Mouse (Mus musculus) neural tube, embryonic 12.5 days (tissue): ENCODE results near the gene Fam92a. TPM values are rescaled to one million over a fixed set of nuclear protein-coding genes. Genes with fewer than 3 reads are reported as not detected.
"Not testable (repeated sequence)": the region's sequence is repeated elsewhere in the genome, so short reads cannot be mapped to it uniquely, and the experiment has no call there.

Experiments used
- ATAC-seq: fragments of 200-750 bp; cut with Nextera tagmentation; 2 replicates; pipeline ENCODE4 v1.8.0; 2017; ENCODE audit warnings: low read depth, mild to moderate bottlenecking, moderate TSS enrichment, moderate library complexity; ENCODE audit not compliant: low FRiP score
- H3K27ac ChIP-seq: fragments of 300-500 bp; sonication (generic); 2 replicates; pipeline ENCODE4 v1.5.1; 2016
- H3K27me3 ChIP-seq: fragments of 300-500 bp; sonication (generic); replicated peaks from 2 replicates; pipeline ENCODE4 v1.6.1; 2016; ENCODE audit warnings: mild to moderate bottlenecking
- H3K36me3 ChIP-seq: fragments of 300-500 bp; sonication (generic); 2 replicates; pipeline ENCODE4 v1.6.1; 2016; ENCODE audit warnings: mild to moderate bottlenecking
- H3K4me1 ChIP-seq: fragments of 300-500 bp; sonication (generic); 2 replicates; pipeline ENCODE4 v1.6.1; 2016
- H3K4me2 ChIP-seq: fragments of 300-500 bp; sonication (generic); replicated peaks from 2 replicates; pipeline ENCODE4 v1.6.1; 2016; ENCODE audit warnings: mild to moderate bottlenecking
- H3K4me3 ChIP-seq: fragments of 300-500 bp; sonication (generic); 2 replicates; pipeline ENCODE4 v1.5.1; 2016
- H3K9ac ChIP-seq: fragments of 300-500 bp; sonication (generic); 2 replicates; pipeline ENCODE4 v1.6.1; 2016; ENCODE audit warnings: mild to moderate bottlenecking
- H3K9me3 ChIP-seq: fragments of 300-500 bp; sonication (generic); 2 replicates; pipeline ENCODE4 v1.6.1; 2016; ENCODE audit warnings: mild to moderate bottlenecking
- WGBS: fragments of 180-500 bp; shearing (Covaris S2); methylation state at CpG from one replicate; pipeline ENCODE4 v1.1.7; 2016; 5-methylcytosine and 5-hydroxymethylcytosine counted together
- polyA plus RNA-seq: library from polyadenylated mRNA; unstranded; fragments of >200 nt; fragmentation: Nextera tagmentation; extraction: Ambion mirVana; gene quantifications from 2 replicates; pipeline ENCODE4 v1.2.1, GENCODE M21; 2016

The Fam92a gene
- 93.6 and 97.4 TPM in 2 replicates for polyA plus RNA-seq

DNA sequence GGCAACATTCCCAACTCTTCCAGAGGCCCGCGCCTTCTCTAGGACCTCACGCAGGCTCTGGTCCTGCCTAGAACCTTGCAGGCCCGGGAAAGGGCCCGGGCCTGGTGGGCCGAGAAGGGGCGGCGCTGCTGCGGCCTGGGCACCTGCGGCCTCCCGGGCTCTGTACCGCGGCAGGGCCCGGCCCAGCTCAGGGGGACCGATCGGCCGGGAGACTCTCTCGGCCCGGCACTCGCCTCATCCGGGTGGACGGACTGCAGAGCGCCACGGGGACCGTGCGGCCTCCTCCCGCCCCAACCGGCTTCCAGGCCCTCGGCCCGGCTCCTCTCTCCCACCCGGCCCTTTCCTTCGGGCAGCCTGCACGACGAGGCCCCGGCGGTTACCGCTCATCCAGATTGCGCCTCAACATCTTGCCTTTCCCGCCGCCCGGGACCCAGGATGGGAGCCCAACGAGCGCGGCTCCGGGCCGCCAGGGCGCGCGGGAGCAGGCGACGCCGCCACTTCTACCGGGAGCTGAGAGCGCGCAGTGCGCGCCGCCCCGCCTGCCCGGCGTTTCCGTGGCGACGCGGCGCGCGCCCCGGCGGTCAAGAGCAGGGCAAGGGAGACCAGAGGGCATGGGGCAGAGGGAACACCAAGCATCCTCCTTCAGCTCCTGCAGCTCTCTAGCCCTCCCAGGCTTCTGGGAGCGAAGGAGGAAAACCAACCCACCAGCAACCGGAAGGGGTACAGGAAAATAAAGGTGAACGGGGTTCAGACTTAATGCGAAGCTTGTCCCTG is at the start of gene Fam92a:
Gene Fam92a (minus strand): TSS at position 698 of the 774 bp plus-strand sequence.
- Histone ChIP-seq H3K4me1 (peaks cover 12% of the 10 kb centered on the region), H3K27me3 (no peaks in the 10 kb centered on the region), H3K27ac (peak within 1 kb of the TSS; percentile 85), H3K36me3 (peaks cover 11% of the 10 kb centered on the region), H3K9me3 (no peaks in the 10 kb centered on the region), H3K9ac (peak within 1 kb of the TSS; percentile 97), H3K4me2 (peak within 1 kb of the TSS; percentile 80), H3K4me3 (peak within 1 kb of the TSS; percentile 79)
- ATAC-seq: peak; percentile 93
- WGBS: under 1% methylated on average over 74 of the region's 74 CpGs

DNA sequence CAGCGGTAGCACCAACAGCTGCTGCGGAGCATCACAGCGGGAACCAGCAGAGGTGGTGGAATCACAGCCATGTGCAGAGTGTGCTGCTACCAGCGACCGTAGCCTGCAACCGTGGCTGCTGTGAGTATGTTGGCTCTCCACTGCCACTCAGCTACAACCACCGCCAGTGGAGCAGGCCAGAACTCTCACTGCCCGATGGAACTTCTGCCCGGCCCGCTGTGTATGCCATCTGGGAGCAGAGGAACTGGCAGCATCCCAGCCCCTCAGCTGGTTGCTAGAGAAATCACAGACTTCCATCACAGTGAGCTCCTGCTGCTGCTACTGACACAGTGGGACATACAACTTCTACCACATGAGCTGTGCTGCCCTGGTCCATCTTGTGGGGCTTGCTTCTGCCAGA is 7.2 kb upstream of the Fam92a start:
- Histone ChIP-seq H3K9ac (no peak overlapping the region), H3K4me3 (no peak overlapping the region), H3K27ac (no peak overlapping the region), H3K4me2 (no peak overlapping the region), H3K27me3 (no peaks in the 10 kb centered on the region), H3K4me1 (no peaks in the 10 kb centered on the region), H3K36me3 (no peaks in the 10 kb centered on the region), H3K9me3 (no peaks in the 10 kb centered on the region)
- no peak for ATAC-seq
- 93% methylated on average over 10 of the region's 10 CpGs for WGBS

DNA sequence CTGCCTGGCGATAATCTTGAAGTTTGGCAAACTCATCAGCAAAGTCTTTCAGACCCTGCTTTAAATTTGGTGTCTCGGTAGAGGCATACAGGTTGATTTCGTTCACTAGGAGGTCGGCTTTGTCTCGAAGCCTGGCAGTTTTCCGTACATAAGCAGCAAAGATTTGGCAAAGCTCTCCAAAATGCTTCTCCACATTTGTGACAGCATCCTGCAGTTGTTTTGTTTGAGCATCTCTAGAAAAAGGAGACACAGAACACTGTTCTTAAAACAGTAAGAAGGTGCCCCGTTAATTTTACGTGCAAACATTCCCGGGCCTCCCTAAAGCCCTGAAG is 863 bp downstream of the Fam92a start:
- Histone ChIP-seq H3K4me3 (peak overlapping the region; percentile 79), H3K9ac (peak overlapping the region; percentile 97), H3K4me1 (peaks cover 12% of the 10 kb centered on the region), H3K27ac (peak overlapping the region; percentile 85; the same call in 1 of the 2 replicates), H3K9me3 (no peaks in the 10 kb centered on the region), H3K36me3 (peaks cover 16% of the 10 kb centered on the region), H3K4me2 (peak overlapping the region; percentile 80), H3K27me3 (no peaks in the 10 kb centered on the region)
- 17% methylated on average over 9 of the region's 9 CpGs for WGBS
- ATAC-seq: no peak

DNA sequence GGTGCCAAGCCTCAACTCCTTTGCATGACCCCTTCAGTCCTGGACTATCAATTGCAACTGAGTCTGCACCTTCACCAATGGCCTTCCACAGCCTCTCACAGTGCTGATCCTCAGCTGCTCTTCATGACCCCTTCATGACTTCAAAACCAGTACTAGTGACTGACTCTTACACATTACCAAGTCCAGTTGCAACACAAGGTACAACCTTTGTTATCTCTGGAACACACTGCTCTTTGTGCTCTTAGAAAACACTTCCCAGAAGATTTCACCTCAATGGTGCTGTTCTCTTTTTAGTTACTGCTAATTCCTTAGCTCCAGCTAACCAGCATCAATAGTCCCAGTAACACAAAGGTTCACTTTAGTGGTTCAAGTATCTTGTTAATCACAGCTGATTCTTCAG is 24.2 kb downstream of the Fam92a start:
- Histone ChIP-seq H3K9me3 (peaks cover 16% of the 10 kb centered on the region), H3K27ac (no peak overlapping the region), H3K4me1 (no peaks in the 10 kb centered on the region), H3K36me3 (peaks cover 29% of the 10 kb centered on the region), H3K27me3 (no peaks in the 10 kb centered on the region), H3K4me3 (no peak overlapping the region), H3K4me2 (no peak overlapping the region), H3K9ac (no peak overlapping the region)
- ATAC-seq: no peak

DNA sequence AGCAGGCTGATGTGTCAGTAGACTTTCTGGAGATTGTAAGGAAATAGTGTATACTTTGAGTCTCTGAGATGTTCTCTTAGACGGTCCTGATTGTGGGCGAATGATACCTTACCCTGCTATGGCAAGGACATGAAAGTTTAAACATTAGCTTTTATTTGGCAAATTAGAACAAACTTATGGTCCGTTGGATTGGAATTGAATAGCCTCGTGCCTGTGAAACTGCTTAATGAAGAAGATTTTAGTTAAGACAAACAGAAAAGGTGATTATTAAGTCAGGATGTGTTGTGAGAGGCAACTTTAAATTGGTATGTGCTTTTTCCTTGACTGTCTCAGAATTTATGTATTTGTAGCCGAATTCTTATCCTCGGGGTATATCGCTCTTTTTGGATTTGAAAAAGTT is 30.3 kb downstream of the Fam92a start:
- H3K27me3 ChIP-seq, ATAC-seq, H3K9me3 ChIP-seq, H3K4me2 ChIP-seq, H3K36me3 ChIP-seq, H3K9ac ChIP-seq, H3K27ac ChIP-seq, H3K4me3 ChIP-seq, H3K4me1 ChIP-seq: not testable (repeated sequence)
- 95% methylated on average over 7 of the region's 7 CpGs for WGBS

DNA sequence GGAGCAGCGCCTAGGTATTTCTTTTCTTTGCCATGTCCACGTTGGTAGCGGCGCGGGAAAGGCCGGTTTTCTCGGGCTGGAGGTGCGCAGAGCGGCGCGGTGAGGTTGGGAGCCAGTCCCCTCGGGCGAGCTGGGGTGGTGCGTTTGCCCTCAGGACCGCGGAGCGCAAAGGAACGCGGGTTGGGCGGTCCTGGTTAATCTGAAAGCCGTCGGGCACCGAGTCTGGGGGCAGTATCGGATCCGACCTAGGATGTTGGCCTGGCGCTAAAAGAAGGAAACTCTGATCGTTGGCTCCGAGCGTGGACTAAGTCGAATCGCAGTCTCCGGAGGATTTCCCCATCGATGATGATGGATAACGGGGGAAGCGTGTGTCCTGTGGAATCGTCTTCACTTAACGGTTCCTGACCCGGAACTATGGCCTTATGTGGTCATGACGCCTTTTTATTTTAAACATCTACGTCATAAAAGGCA is 31.2 kb downstream of the Fam92a start:
- H3K4me1 ChIP-seq, H3K9ac ChIP-seq, H3K27ac ChIP-seq, H3K27me3 ChIP-seq, H3K9me3 ChIP-seq, H3K36me3 ChIP-seq: not testable (repeated sequence)
- Histone ChIP-seq H3K4me2 (peak overlapping the region; percentile 46), H3K4me3 (peak overlapping the region; percentile 36)
- peak; percentile 91 for ATAC-seq
- WGBS: 18% methylated on average over 25 of the region's 40 CpGs

DNA sequence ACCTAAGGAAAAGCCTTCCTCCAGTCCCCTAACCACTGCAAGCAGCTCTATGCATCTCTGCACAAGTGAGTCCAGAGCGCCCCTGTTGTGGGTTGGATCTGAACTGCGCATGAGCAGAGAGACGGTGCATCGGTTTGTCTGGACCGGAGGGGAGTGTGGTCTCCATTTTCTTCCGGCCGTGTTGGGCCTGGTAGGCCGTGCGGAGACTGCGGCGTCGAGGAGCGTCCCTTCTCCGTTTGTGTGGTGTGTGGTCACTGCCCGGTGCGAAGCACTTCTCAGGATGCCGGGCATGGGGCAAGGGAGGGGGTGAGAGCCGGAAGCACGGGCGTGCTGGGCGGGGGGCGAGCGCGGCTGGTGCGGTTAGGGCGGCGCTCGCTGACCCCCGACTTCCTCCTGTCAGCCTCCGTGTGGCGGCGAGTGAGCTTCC is 31.7 kb downstream of the Fam92a start, which contains the start of gene Rbm12b1:
Gene Rbm12b1 (plus strand): TSS at position 124 of the 427 bp plus-strand sequence.
- not testable (repeated sequence) for H3K27me3 ChIP-seq, H3K27ac ChIP-seq, H3K9ac ChIP-seq, H3K9me3 ChIP-seq, H3K36me3 ChIP-seq, H3K4me1 ChIP-seq
- H3K4me3 ChIP-seq: peak within 1 kb of the TSS; percentile 36
- peak; percentile 99 for ATAC-seq
- WGBS: 3% methylated on average over 16 of the region's 32 CpGs
- peak within 1 kb of the TSS; percentile 46 for H3K4me2 ChIP-seq

Other genes starting within 250 kb of the Fam92a start
- 0.33 and 0.37 TPM in 2 replicates for gene Gm10604, start 190.8 kb downstream of the Fam92a start, polyA plus RNA-seq
- gene Rbm12b2, start 82.6 kb downstream of the Fam92a start, polyA plus RNA-seq: 21.0 and 22.7 TPM in 2 replicates
- gene Rbm12b1, start 31.8 kb downstream of the Fam92a start, polyA plus RNA-seq: 9.8 and 9.9 TPM in 2 replicates